Mouse (Mus musculus): ENCODE measurements around the gene Fubp1.

DNA sequence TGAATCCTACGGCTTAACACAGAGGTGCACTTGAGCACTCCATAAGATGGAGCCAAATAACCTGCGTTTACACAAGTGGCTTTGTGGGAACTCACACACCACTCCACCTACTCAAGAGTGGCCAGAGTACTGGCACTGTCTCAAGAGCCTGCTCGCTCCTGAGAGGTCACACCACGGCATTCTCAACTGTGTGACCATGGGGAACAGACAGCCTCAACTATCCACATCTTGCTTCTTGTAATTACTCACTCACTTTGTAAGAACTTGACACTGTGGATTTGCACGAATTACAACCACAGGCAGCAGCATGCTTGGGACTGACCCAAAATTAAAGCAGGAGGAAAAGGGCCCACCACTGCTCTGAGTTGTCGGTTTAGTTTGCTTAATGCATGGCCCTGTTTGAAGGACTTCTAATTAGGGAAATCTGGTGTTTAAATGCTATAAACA lies 18.4 kb upstream of the Fubp1 start:
- TF ChIP-seq MEF2A (IDR thresholded peaks at IDR 0.05; ENCODE audit: borderline replicate concordance, low read depth, low read length): no peak
- no peak for TF ChIP-seq ZNF384 (IDR thresholded peaks at IDR 0.05; ENCODE audit: low read depth, low read length)
- peak; percentile 44; the same call in 1 of the 2 replicates for TF ChIP-seq POLR2A (IDR thresholded peaks at IDR 0.05; ENCODE audit: low read depth, low read length)
- TF ChIP-seq CTCF (conservative IDR thresholded peaks at IDR 0.05 in 1 of 2, IDR thresholded peaks at IDR 0.05 in 1 of 2; ENCODE audit: low read depth in 2 of 2, low read length in 2 of 2): peak; percentile 9 to 57; a peak in 3 of 4 replicates
- TF ChIP-seq JUND (conservative IDR thresholded peaks at IDR 0.05; ENCODE audit: low read depth, low read length): no peak; the same call in 1 of the 2 replicates
- no peak for TF ChIP-seq ZMIZ1 (IDR thresholded peaks at IDR 0.05; ENCODE audit: low read depth, low read length)
- no peak for TF ChIP-seq SMC3 (IDR thresholded peaks at IDR 0.05; ENCODE audit: low read depth, low read length)
- no peak for TF ChIP-seq KAT2A (IDR thresholded peaks at IDR 0.05; ENCODE audit: insufficient replicate concordance, low read length)
- TF ChIP-seq E2F4 (IDR thresholded peaks at IDR 0.05; ENCODE audit: insufficient replicate concordance, low read depth, low read length): no peak
- TF ChIP-seq EP300 (IDR thresholded peaks at IDR 0.05; ENCODE audit: low read length): no peak

All from CH12.LX (cell line).